Mouse (Mus musculus) natural killer cell, adult 2 months (primary cell): ENCODE data around the gene Cck.
A peak's percentile ranks its signal among the peaks of the same experiment; 100 is the strongest.

ENCODE experiments used
- DNase-seq, 2 experiments: peaks; one replicate each; pipeline ENCODE4 v3.0.0; 2022; ENCODE audit warnings: low spot score in 2 of 2

The Cck gene

GRCm38 (mm10) chr9:121495529-121495928 is at the start of gene Cck:
Gene Cck (minus strand): TSS chr9:121495694.
- DNase-seq = no peak

DNA sequence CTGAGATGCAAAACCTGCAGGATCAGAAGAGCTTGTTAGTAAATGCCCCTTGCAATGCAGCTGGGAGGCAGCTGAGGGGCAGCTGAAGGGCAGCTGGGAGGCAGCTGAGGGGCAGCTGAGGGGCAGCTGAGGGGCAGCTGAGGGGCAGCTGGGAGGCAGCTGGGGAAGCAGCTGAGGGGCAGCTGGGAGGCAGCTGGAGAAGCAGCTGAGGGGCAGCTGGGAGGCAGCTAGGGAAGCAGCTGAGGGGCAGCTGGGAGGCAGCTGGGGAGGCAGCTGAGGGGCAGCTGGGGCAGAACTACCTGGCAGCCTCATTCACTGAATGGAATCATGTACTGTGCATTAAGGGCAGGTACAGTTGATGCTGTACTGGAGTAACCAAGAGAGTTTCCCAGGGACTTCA is 46.0 kb upstream of the Cck start:
- DNase-seq = no peak

GRCm38 (mm10) chr9:121532626-121533025 is 37.1 kb upstream of the Cck start:
- no peak for DNase-seq

DNA sequence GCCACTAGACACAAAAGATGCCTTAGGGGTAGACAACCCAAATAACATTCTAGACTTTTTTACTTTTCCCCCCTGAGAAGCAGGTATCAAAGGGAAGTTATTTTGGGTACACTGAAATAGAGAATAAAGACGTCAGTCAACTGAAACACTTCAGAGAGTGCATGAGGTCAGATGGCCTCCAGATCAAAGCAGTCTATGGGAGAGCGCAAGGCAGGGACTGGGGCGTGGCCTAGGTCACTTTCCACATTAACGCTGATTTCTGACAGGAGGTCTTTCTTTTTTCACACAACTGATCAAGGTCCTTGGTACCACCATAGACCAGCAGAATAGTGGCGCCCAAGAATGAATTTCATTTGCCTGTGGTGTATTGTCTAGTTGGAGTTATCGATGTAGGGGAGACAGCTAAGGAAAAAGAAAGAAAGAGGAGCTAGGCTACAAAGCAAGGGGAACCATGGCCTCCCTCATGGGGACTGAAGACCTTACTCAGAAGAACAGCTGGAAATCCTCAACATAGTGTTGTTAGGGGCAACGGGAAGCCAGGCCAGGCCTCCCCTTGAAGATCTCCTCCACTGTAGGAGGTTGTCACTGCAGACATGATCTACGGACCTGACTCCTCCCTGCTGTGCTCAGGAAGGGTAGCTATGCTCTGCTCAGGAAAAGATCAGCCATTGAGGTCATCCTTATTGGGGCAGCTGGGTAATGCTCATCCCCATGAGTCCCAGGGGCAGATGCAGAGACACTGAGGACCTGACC is 33.3 kb upstream of the Cck start:
- no peak for DNase-seq

DNA sequence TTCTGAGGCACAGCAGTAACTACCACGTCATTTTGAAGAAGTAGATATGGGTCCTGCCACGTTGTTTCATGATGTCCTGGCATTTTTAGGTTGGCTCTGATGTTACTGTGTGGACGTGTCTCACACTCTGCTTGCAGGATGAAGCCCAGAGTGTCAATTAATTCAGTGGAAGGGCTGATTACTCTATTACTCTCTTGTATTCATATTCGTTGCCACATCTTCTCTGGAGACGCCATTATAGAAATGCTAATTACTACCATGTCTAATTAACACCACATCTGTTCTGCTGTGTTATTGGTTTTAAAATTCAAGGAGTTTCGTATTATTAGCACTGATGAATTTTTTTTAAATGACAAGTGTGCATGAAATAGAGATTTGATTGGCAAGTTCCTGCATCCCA is 30.7 kb upstream of the Cck start:
- DNase-seq = no peak

DNA sequence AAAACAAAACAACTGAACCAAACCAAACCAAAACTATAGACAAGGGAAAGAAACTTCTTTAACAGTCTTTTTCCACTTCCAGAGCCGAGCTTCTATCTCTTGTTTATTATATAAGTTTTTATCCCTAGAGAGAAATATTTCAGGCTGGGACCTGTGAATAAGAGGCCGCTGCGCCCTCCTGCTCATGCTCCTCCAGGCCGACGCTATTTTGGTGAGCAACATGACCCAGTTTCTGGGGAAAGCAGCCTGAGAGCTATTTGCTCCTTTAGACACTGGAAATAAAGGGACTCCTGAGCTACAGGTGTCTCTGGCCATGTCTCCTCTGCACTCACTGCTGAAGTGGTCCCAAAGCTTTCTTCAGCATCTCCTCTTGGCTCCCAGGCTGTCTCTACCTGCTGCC is 24.6 kb upstream of the Cck start:
- DNase-seq = no peak

DNA sequence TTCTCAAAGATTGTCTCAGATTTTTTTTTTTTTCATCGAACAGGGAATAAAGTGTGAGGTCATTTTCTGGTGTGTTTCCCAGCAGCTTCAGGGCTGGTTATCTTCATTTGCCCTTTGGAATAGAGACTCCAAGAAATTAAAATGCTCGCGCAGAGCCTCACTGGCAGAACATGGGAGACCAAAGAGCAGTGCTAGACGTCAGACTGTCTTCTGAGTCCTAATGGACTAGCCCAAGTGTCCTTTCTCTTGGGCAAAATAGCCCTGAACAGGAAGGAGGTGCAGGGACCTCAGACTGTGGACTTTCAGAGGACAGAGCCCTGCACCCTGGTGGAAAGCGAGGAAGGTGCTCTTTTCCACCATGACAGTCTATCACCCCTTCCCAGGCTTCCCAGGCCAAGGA is 19.0 kb upstream of the Cck start:
- DNase-seq = no peak

GRCm38 (mm10) chr9:121511911-121512310 is 16.4 kb upstream of the Cck start:
- no peak for DNase-seq

- DNase-seq = no peak
These were observed 11.1 kb upstream of the Cck start for GRCm38 (mm10) chr9:121506478-121507180.

- no peak for DNase-seq
These were observed 9.9 kb upstream of the Cck start for GRCm38 (mm10) chr9:121505346-121505745.

- DNase-seq = no peak
These were observed 608 bp upstream of the Cck start for GRCm38 (mm10) chr9:121496102-121496501.

DNA sequence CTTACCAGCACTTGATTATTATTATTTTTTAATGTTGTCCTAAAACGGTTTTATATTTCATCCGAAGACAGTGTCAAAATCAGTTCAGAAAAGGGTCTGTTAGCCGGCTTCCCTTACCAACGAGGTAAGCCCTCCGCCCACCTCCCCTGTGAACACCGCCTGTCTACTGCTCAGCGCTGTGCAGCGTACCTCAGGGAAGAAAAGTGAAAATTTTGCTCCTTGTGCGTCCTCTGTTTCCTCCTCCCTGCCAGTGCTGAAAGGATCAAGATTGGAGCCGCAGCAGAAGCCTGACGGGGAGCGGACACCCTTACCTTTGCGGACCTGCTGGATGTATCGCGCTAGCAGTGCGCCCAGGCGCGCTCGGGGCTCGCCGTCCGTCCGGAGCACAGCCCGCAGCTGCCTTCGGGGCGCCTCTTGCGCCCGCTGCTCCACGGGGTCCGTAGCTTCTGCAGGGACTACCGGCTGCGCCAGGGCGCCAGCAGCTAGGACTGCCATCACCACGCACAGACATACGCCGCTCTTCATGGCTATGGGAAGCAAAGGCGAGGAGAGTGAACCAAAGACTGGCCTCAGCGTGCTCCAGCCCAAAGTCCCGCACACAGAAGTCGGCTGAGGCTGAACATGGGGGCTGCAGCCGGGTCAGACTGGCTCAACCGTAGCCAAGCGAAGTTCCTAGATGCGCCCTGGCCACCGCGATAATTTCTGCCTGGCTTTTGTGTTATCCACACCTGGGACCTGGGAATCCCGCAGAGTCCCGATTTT is 1.3 kb downstream of the Cck start:
- DNase-seq = no peak

- no peak for DNase-seq
These were observed 3.8 kb downstream of the Cck start for GRCm38 (mm10) chr9:121491592-121492240.

DNA sequence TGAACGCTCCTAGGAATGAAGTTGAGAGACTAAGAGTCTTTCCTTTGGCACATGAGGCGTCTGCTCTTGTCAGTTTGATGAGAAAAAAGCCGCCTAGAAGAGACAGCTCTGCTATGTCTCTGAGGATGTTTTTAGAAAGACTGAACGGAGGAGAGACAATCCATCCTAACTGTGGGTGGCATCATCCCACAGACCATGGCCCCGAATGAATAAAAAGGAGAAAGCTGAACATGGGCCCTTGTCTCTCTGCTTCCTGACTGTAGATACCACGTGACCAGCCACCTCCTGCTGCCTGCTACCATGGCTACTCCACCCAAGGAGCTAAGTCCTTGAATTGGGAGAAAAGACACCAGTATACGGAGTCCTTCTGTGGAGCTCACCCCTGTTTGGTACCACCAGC is 8.3 kb downstream of the Cck start:
- DNase-seq = no peak

DNA sequence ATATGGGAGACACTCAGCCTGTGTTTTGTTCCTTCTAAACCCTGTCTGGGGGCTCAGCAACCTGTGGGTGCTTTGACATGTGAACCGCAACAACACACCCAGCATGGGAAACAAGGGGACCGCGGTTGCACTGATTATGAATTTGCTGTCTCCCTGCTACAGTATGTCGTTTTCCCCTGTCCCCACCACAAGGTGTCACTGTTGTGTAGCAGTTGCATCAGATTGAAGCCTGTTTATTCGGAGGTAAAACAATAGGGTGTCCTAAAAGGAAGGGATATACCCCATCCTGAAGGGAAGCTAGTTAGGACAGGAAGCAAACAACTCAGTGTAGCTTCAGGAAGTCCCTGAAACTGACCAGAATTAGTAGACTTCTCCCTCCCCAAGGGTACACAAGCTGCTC is 16.0 kb downstream of the Cck start:
- DNase-seq = peak; percentile 20 to 29

DNA sequence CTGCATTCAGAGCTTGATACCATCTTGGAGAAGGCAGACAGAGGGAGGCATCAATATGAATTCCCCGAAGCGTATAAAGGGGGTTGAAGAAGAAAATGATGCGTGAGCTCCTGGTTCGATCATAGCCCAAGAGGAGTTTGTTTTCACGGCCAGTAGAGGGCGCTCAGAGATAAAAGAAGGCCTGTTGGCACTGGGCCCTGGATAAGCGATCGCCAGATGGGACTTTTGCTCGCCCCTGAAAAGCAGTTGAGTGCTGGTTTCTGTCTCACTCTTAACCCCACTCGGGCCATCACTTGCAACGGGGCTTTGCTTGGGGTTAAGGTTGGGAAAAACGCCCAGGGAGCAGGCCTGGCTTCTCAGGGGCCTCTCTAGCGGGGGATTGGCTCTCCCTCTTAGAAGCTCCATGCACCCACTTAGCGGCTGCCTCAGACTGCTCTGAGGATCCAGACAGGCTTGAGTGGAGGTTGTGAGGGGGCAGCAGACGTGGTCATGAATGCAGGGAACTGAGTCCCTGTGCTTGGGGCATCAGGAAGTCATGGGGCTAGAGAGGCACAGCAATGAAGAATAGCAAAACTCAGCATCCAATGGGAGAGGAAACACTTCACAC is 18.1 kb downstream of the Cck start:
- peak; percentile 17 to 45 for DNase-seq

GRCm38 (mm10) chr9:121475488-121476452 is 19.7 kb downstream of the Cck start:
- no peak for DNase-seq

DNA sequence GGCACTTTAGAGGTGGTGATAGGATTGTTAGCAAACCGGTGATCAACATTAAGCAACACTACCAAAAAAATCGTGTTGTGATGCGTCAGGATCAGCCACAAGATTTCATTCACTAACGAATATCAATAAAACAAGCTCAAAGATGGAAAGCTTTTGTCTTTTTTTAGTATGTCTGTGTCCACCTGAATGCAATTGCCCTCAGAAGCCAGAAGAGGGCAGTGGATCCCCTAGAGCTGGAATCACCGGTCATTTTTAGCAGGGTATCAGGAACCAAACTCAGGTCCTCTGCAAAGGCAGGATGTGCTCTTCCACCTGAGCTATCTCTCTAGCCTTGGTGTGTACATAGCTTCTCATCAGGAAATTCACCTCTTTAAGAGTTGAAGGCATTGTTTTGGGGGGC is 20.7 kb downstream of the Cck start:
- no peak for DNase-seq

DNA sequence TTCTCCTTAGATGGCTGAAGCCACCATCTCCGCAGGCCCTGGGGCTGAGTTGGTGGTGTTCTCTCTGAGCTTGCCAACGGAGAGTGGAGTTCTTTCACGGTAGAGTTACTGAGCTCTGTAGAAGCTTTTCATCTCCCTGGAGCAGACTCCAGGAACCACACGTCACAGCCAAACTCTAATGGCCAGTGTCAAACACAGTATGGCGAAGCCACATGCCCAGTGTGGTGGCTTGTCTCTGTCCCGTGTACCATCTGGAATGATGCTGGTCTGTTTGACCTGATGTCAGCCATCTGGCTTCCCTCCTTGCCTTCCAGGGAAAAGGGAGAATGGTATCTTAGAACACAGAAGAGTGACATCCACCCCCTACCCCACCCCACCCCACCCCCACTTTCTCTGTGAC is 25.8 kb downstream of the Cck start:
- no peak for DNase-seq

- DNase-seq = no peak
These were observed 28.0 kb downstream of the Cck start for GRCm38 (mm10) chr9:121467460-121467859.

DNA sequence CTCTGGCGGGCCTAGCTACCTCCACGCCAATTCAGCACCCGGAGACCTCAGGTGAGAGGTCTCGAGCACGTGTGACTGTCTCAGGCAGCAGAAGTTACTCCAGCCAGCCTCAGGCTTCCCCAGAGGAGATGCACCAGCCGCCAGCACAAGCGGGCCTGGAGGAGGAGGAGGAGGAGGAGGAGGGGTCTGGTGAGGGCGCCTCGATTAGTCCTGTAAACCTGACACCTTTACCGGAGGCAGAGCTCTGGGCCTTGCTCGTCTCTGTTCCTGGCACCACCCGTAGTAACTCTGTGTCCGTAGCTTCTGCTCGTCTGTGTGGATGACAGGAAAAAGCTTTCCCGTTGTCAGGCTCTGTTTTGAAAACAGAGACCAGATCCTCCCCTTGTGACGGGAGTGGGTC is 35.0 kb downstream of the Cck start:
- DNase-seq = no peak
